Mouse (Mus musculus) heart, postnatal 0 days (tissue): ENCODE data around the gene Phlda1. TPM values are rescaled to one million over a fixed set of nuclear protein-coding genes. Genes with fewer than 3 reads are reported as not detected.

Experiments
- ATAC-seq: fragments of 200-750 bp; cut with Nextera tagmentation; 2 replicates; pipeline ENCODE4 v1.8.0; 2017; ENCODE audit warnings: low read depth, moderate number of reproducible peaks, moderate library complexity; ENCODE audit not compliant: insufficient read depth
- DNase-seq: peaks from one replicate; pipeline ENCODE4 v3.0.0-alpha.2; 2016; ENCODE audit warnings: low spot score
- H3K27ac ChIP-seq: fragments of 300-500 bp; sonication (generic); 2 replicates; pipeline ENCODE4 v1.5.1; 2014; ENCODE audit warnings: low read depth, mild to moderate bottlenecking
- H3K27me3 ChIP-seq: fragments of 300-500 bp; sonication (generic); 2 replicates; pipeline ENCODE4 v1.6.1; 2014; ENCODE audit warnings: low read length, mixed read lengths; ENCODE audit not compliant: control insufficient read depth, insufficient read depth
- H3K36me3 ChIP-seq: fragments of 300-500 bp; sonication (generic); replicated peaks from 2 replicates; pipeline ENCODE4 v1.6.1; 2014; ENCODE audit warnings: low read length, mixed read lengths; ENCODE audit not compliant: control insufficient read depth, insufficient read depth
- H3K4me1 ChIP-seq: fragments of 300-500 bp; sonication (generic); 2 replicates; pipeline ENCODE4 v1.6.1; 2014; ENCODE audit warnings: antibody characterized with exemption; ENCODE audit not compliant: control insufficient read depth, insufficient read depth
- H3K4me2 ChIP-seq: fragments of 300-500 bp; sonication (generic); 2 replicates; pipeline ENCODE4 v1.6.1; 2014; ENCODE audit warnings: low read depth, mild to moderate bottlenecking, low read length, moderate library complexity
- H3K4me3 ChIP-seq: fragments of 300-500 bp; sonication (generic); 2 replicates; pipeline ENCODE4 v1.5.1; 2014; ENCODE audit warnings: low read depth, low read length
- H3K9ac ChIP-seq: fragments of 300-500 bp; sonication (generic); replicated peaks from 2 replicates; pipeline ENCODE4 v1.6.1; 2014; ENCODE audit warnings: low read depth, low read length, mixed read lengths
- H3K9me3 ChIP-seq: fragments of 300-500 bp; sonication (generic); replicated peaks from 2 replicates; pipeline ENCODE4 v1.6.1; 2016; ENCODE audit warnings: low read length; ENCODE audit not compliant: control insufficient read depth
- CTCF ChIP-seq: IDR thresholded peaks from 2 replicates; pipeline ENCODE4 v1.5.1; 2016; ENCODE audit warnings: antibody characterized with exemption, control low read depth, low read depth
- EP300 ChIP-seq: IDR thresholded peaks from 2 replicates; pipeline ENCODE4 v1.6.1; 2016; ENCODE audit warnings: antibody characterized with exemption, low read depth
- WGBS: fragments of 180-500 bp; shearing (Covaris S2); extraction: QIAGEN DNeasy Blood & Tissue Kit; methylation state at CpG from one replicate; pipeline ENCODE4 v1.1.7; 2014; 5-methylcytosine and 5-hydroxymethylcytosine counted together
- polyA plus RNA-seq: library from polyadenylated mRNA; unstranded; fragments of >200 nt; fragmentation: Nextera tagmentation; extraction: Ambion mirVana; gene quantifications from 2 replicates; pipeline ENCODE4 v1.2.1, GENCODE M21; 2015
- total RNA-seq: library from RNA; depleted of rRNA; stranded (reverse); fragments of >200 nt; gene quantifications from 2 replicates; pipeline ENCODE4 v1.2.3, GENCODE M21; 2014; ENCODE audit warnings: low replicate concordance

Gene Phlda1
- total and polyA plus RNA-seq, 2 experiments from 2014 or later: 3.0 to 26.3 TPM

- no peak for TF ChIP-seq CTCF
- TF ChIP-seq EP300: no peak
- H3K4me2 ChIP-seq: no peak overlapping the region
- WGBS: 76% methylated on average over 1 of the region's 1 CpGs
- no peaks in the 10 kb centered on the region for H3K27me3 ChIP-seq
- DNase-seq: no peak
- H3K4me1 ChIP-seq: no peaks in the 10 kb centered on the region
- no peak overlapping the region for H3K27ac ChIP-seq
- no peaks in the 10 kb centered on the region for H3K36me3 ChIP-seq
- no peak for ATAC-seq
- H3K4me3 ChIP-seq: no peak overlapping the region
- no peak overlapping the region for H3K9ac ChIP-seq
- H3K9me3 ChIP-seq: no peaks in the 10 kb centered on the region
Observed at GRCm38 (mm10) chr10:111464833-111465232, 41.3 kb upstream of the Phlda1 start.

DNA sequence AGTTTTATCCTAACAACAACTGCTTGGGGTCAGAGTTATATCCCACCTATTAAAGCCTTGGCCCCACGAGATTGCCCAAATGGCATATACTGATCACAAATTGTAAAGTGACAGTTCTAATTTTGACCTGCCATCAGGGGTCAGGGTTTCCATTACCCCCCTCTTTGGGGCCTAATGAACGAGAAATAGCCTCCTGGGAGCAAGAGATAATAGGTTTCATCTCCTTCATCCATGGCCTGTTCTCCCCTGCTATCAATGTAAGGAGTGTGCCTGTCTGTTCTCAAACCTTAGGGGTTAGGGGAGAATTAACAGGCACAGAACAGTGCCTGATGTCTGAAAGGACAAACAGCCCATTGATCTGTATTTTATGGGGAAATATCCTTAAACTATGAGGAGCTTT, 40.7 kb upstream of the Phlda1 start:
- H3K4me2 ChIP-seq: no peak overlapping the region
- TF ChIP-seq CTCF (no peak), EP300 (no peak)
- WGBS: 53% methylated on average over 2 of the region's 2 CpGs
- no peaks in the 10 kb centered on the region for H3K9me3 ChIP-seq
- H3K36me3 ChIP-seq: no peaks in the 10 kb centered on the region
- no peak overlapping the region for H3K4me3 ChIP-seq
- no peak for DNase-seq
- ATAC-seq: no peak
- H3K27ac ChIP-seq: no peak overlapping the region
- no peak overlapping the region for H3K9ac ChIP-seq
- H3K4me1 ChIP-seq: no peaks in the 10 kb centered on the region
- H3K27me3 ChIP-seq: no peaks in the 10 kb centered on the region

GRCm38 (mm10) chr10:111471166-111471565, 34.9 kb upstream of the Phlda1 start:
- H3K27ac ChIP-seq: no peak overlapping the region
- H3K9ac ChIP-seq: no peak overlapping the region
- no peaks in the 10 kb centered on the region for H3K36me3 ChIP-seq
- DNase-seq: no peak
- WGBS: 80% methylated on average over 9 of the region's 9 CpGs
- no peak overlapping the region for H3K4me2 ChIP-seq
- no peaks in the 10 kb centered on the region for H3K27me3 ChIP-seq
- H3K4me3 ChIP-seq: no peak overlapping the region
- no peak for ATAC-seq
- H3K4me1 ChIP-seq: peaks cover 9% of the 10 kb centered on the region
- no peaks in the 10 kb centered on the region for H3K9me3 ChIP-seq
- TF ChIP-seq CTCF: no peak
- TF ChIP-seq EP300: no peak

GRCm38 (mm10) chr10:111472686-111473510, 33.2 kb upstream of the Phlda1 start, which contains the start of gene Nap1l1:
TSS of gene Nap1l1 (plus strand) at chr10:111473223.
- H3K9me3 ChIP-seq: no peaks in the 10 kb centered on the region
- ATAC-seq: peak; percentile 99
- WGBS: 2% methylated on average over 52 of the region's 80 CpGs

DNA sequence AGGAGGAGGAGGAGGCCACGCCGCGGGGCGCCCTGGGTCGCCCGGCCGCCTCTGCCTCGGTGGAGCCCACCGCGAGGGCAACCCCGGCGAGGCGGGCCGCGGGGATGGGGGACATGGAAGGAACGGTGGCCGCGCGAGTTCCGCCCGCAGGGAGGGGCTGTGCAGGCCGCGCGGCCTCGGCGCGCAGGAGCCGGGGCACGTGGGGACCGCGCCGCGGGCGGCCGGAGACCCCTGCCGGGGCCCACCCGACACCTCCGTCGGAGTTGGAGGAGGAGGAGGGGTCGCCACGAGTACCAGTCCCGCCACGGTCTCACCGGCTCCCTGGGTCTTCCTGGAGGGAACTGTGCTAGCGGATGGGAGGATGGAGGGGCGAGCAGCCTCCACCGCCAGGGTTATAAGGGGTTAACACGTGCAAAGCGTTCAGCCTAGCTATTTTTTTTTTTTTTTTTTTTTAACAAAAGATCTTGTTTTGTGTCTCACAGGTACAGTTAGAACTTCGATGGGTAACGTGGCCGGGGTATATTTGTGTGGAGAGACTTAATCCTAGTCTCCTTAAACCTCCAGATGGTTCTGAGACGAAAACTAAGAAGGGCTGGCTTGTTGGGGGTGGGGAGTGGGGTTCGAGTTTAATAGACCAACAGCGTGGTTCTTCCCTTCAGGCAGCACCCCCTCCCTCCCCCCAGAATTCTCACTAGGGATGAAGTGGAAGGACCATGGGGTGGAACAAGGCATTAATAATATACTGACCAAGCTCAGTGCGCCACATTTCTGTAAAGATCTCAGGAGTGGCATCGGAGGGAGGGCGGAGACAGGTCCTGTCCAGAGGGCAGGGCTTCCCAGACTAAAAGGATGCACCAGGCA, 32.3 kb upstream of the Phlda1 start:
- under 1% methylated on average over 51 of the region's 58 CpGs for WGBS
- peak; percentile 35 for DNase-seq
- no peaks in the 10 kb centered on the region for H3K36me3 ChIP-seq

More at GRCm38 (mm10) chr10:111472686-111473510, 33.2 kb upstream of the Phlda1 start, which contains the start of gene Nap1l1:
- peak within 1 kb of the TSS; percentile 75 for H3K9ac ChIP-seq
- H3K4me1 ChIP-seq: peaks cover 9% of the 10 kb centered on the region
- H3K4me2 ChIP-seq: peak within 1 kb of the TSS; percentile 91
- H3K27ac ChIP-seq: peak within 1 kb of the TSS; percentile 73
- no peaks in the 10 kb centered on the region for H3K27me3 ChIP-seq
- peak; percentile 97 for DNase-seq
- peak within 1 kb of the TSS; percentile 79 for H3K4me3 ChIP-seq
- TF ChIP-seq EP300 (no peak), CTCF (no peak)
- no peaks in the 10 kb centered on the region for H3K36me3 ChIP-seq

More for the DNA sequence above, 32.3 kb upstream of the Phlda1 start:
- Histone ChIP-seq H3K9ac (peak overlapping the region; percentile 75), H3K27ac (peak overlapping the region; percentile 73), H3K4me1 (peaks cover 9% of the 10 kb centered on the region), H3K9me3 (no peaks in the 10 kb centered on the region), H3K4me2 (peak overlapping the region; percentile 91), H3K27me3 (no peaks in the 10 kb centered on the region), H3K4me3 (peak overlapping the region; percentile 79)
- TF ChIP-seq EP300 (no peak), CTCF (no peak)
- ATAC-seq: peak; percentile 69
